Mouse (Mus musculus): ENCODE measurements at regions not wholly inside any gene's neighbourhood (a gene's known extent, or its start where the extent isn't known, plus 50 kb on each side); places are given as distances from the start of the nearest gene placed in this dataset.

DNA sequence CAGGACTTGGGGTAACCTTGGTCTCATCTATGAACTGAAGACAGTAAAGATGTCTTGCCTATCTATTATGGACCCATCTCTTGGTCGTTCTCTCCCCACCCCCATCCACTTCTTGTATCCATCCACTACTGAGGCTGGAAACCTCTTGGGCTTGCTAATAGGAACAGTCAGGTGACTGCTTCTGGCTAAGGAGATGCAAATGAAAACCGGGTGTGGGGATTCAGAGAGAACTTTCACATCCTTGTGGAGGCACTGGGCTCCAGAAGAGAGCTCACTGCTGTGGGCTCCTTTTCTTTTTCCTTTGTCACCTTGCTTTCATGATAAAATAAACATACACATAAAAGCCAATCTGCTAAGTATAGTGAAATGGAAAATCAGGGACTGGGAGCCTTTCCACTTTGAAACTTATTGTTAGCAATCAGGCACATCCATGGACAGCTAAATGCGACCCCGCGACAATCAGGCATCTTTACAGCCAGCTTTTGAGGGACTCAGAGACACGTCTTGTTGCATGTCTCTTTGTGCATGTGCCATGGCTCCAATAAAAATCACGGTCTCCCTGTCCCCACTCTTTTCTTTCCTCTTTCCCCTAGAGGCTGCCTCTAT lies 115.0 kb upstream of the Plxnc1 start:
- no peak overlapping the region for H3K27ac ChIP-seq (replicated peaks; ENCODE audit: low read depth, low read length)
- no peaks in the 10 kb centered on the region for H3K9me3 ChIP-seq (replicated peaks; ENCODE audit: control insufficient read depth, low read length)
- H3K27me3 ChIP-seq (ENCODE audit: control insufficient read depth, insufficient read depth, low read length), result no peaks in the 10 kb centered on the region
- DNase-seq (ENCODE audit: low spot score), result peak; percentile 57
- H3K4me3 ChIP-seq (ENCODE audit: low read depth, low read length), result no peak overlapping the region
- no peaks in the 10 kb centered on the region for H3K4me1 ChIP-seq (ENCODE audit: control insufficient read depth, insufficient read depth, low read length)
- ATAC-seq (replicated peaks; ENCODE audit: insufficient number of reproducible peaks, low FRiP score, low TSS enrichment, low read depth), result no peak
- 70% methylated on average over 7 of the region's 7 CpGs for WGBS
- no peak overlapping the region for H3K4me2 ChIP-seq (ENCODE audit: low read depth, low read length)
- no peak overlapping the region for H3K9ac ChIP-seq (replicated peaks; ENCODE audit: low read length)
- no peaks in the 10 kb centered on the region for H3K36me3 ChIP-seq (replicated peaks; ENCODE audit: control insufficient read depth, insufficient read depth, low read depth, low read length)

DNA sequence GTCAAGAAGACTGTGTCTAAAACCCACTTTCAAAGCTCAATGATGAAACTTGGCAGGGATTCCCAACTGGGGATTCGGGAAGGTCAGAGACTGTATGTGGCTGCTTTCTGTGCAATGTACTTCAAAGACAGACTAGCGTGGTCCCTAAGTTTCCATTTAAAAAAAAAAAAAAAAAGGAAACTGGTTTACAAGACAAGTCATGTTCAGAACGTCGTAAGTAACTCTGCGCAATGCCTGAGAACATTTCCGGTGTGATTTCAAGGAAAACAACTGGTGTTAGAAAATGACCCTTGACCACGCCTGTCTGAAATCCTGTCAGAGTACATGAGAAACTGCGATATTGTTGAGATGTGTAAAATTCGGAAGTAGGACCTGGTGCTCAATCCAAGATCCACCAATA lies 114.4 kb upstream of the Plxnc1 start:
- Histone ChIP-seq H3K27me3 (ENCODE audit: control insufficient read depth, insufficient read depth, low read length) (no peaks in the 10 kb centered on the region), H3K9me3 (replicated peaks; ENCODE audit: control insufficient read depth, low read length) (no peaks in the 10 kb centered on the region), H3K4me1 (ENCODE audit: control insufficient read depth, insufficient read depth, low read length) (no peaks in the 10 kb centered on the region), H3K27ac (replicated peaks; ENCODE audit: low read depth, low read length) (no peak overlapping the region), H3K4me3 (ENCODE audit: low read depth, low read length) (no peak overlapping the region), H3K9ac (replicated peaks; ENCODE audit: low read length) (no peak overlapping the region), H3K36me3 (replicated peaks; ENCODE audit: control insufficient read depth, insufficient read depth, low read depth, low read length) (no peaks in the 10 kb centered on the region), H3K4me2 (ENCODE audit: low read depth, low read length) (no peak overlapping the region)
- DNase-seq (ENCODE audit: low spot score), result no peak
- ATAC-seq (replicated peaks; ENCODE audit: insufficient number of reproducible peaks, low FRiP score, low TSS enrichment, low read depth), result no peak
- 87% methylated on average over 9 of the region's 9 CpGs for WGBS

DNA sequence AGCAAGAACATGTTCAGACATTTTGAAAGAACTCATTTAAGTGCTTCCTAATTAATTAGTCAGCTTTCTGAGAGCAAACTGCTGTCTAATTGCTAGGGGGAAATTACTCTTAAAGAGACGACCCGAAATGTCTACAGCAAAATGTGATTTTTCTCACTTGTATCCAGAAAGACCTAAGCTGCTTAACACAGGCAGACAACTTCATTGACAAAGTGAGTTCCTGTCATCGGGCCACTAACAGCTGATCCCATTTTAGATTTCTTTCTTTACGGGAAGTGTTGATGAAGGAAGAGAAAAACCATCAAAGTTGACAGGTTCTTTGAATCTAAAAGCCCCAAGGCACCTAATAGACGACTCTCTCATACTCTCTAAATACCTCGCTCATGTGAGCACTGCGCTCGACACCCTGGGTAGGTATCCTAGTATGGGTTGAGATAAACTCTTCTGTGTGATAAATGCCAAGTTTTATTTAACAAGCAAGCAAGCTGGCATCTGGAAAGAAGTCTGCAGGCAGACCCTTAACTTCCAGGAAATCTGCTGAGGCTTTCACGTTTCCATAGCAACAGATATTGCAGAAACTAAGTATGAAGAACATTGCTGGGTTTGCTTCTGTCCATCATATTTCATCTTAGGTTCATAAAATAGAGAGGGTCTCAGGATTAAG lies 112.5 kb upstream of the Plxnc1 start:
- WGBS, result 74% methylated on average over 9 of the region's 9 CpGs
- DNase-seq (ENCODE audit: low spot score), result no peak
- H3K9ac ChIP-seq (replicated peaks; ENCODE audit: low read length), result no peak overlapping the region
- H3K4me3 ChIP-seq (ENCODE audit: low read depth, low read length), result no peak overlapping the region
- ATAC-seq (replicated peaks; ENCODE audit: insufficient number of reproducible peaks, low FRiP score, low TSS enrichment, low read depth), result no peak
- H3K27me3 ChIP-seq (ENCODE audit: control insufficient read depth, insufficient read depth, low read length), result no peaks in the 10 kb centered on the region
- H3K27ac ChIP-seq (replicated peaks; ENCODE audit: low read depth, low read length), result no peak overlapping the region
- H3K36me3 ChIP-seq (replicated peaks; ENCODE audit: control insufficient read depth, insufficient read depth, low read depth, low read length), result no peaks in the 10 kb centered on the region
- no peaks in the 10 kb centered on the region for H3K4me1 ChIP-seq (ENCODE audit: control insufficient read depth, insufficient read depth, low read length)
- H3K4me2 ChIP-seq (ENCODE audit: low read depth, low read length), result no peak overlapping the region
- H3K9me3 ChIP-seq (replicated peaks; ENCODE audit: control insufficient read depth, low read length), result no peaks in the 10 kb centered on the region

DNA sequence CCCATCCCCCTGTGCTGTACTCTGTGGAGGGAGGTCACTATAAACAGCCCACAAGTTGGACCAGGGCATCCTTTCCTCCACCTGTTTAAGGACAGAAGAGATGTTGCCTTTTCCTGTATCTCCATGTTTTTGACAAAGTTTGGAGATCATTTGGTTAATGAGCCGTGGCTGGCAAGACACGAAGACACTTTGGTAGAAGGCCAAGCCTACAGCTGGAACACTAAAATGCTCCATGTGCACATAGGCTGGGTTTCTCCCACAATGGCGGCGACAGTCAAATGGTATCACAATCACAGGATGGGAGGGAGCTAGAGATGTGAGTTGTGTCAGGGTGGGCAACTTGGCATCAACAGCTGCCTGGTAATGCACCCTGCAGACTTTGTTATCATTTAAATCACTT lies 111.9 kb upstream of the Plxnc1 start:
- H3K4me1 ChIP-seq (ENCODE audit: control insufficient read depth, insufficient read depth, low read length), result no peaks in the 10 kb centered on the region
- WGBS, result 89% methylated on average over 4 of the region's 4 CpGs
- no peaks in the 10 kb centered on the region for H3K27me3 ChIP-seq (ENCODE audit: control insufficient read depth, insufficient read depth, low read length)
- H3K4me2 ChIP-seq (ENCODE audit: low read depth, low read length), result no peak overlapping the region
- DNase-seq (ENCODE audit: low spot score) (no peak), ATAC-seq (replicated peaks; ENCODE audit: insufficient number of reproducible peaks, low FRiP score, low TSS enrichment, low read depth) (no peak)
- H3K36me3 ChIP-seq (replicated peaks; ENCODE audit: control insufficient read depth, insufficient read depth, low read depth, low read length), result no peaks in the 10 kb centered on the region
- H3K27ac ChIP-seq (replicated peaks; ENCODE audit: low read depth, low read length), result no peak overlapping the region
- H3K9me3 ChIP-seq (replicated peaks; ENCODE audit: control insufficient read depth, low read length), result no peaks in the 10 kb centered on the region
- H3K4me3 ChIP-seq (ENCODE audit: low read depth, low read length), result no peak overlapping the region
- no peak overlapping the region for H3K9ac ChIP-seq (replicated peaks; ENCODE audit: low read length)

DNA sequence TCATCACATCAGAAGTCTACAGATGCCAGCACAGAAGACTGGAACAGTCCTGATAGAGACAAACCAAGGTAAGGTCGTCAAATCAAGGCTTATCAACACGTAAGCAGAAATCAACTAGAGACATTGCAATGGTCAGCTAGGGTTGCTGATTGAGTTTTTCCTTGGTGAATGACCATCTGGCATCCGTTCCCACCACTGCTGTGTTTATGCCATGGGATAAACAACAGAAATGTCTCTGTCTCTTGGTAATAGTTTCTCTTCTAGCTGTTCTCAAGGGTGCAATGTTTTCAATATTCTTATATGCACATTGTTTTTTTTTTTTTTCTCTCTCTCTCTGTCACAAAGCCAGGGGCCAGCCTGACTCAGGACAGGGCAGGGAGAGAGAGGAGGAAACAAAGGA lies 110.2 kb upstream of the Plxnc1 start:
- no peak overlapping the region for H3K27ac ChIP-seq (replicated peaks; ENCODE audit: low read depth, low read length)
- no peaks in the 10 kb centered on the region for H3K36me3 ChIP-seq (replicated peaks; ENCODE audit: control insufficient read depth, insufficient read depth, low read depth, low read length)
- no peak overlapping the region for H3K4me3 ChIP-seq (ENCODE audit: low read depth, low read length)
- H3K9ac ChIP-seq (replicated peaks; ENCODE audit: low read length), result no peak overlapping the region
- H3K4me2 ChIP-seq (ENCODE audit: low read depth, low read length), result no peak overlapping the region
- DNase-seq (ENCODE audit: low spot score) (no peak), ATAC-seq (replicated peaks; ENCODE audit: insufficient number of reproducible peaks, low FRiP score, low TSS enrichment, low read depth) (no peak)
- no peaks in the 10 kb centered on the region for H3K27me3 ChIP-seq (ENCODE audit: control insufficient read depth, insufficient read depth, low read length)
- 87% methylated on average over 3 of the region's 3 CpGs for WGBS
- H3K9me3 ChIP-seq (replicated peaks; ENCODE audit: control insufficient read depth, low read length), result no peaks in the 10 kb centered on the region
- H3K4me1 ChIP-seq (ENCODE audit: control insufficient read depth, insufficient read depth, low read length), result no peaks in the 10 kb centered on the region

DNA sequence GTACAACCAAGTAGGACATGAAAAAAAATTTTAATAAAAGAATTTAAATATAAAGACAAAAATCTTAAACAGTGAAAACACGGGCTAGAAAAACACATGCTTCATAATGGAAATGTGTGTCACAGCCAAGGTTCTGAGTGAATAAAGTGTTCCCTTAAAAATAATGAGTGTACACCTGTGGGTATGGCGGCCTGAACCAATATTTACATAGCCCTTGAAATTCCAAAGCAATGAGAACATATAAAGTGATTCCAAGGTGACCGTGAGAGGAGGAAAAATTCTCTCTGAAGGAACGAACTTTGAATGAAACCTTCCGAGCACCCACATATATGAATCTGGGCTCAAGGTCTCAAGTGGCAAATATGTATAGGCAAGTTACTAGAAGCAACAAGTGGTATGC lies 104.2 kb upstream of the Plxnc1 start:
- Histone ChIP-seq H3K36me3 (replicated peaks; ENCODE audit: control insufficient read depth, insufficient read depth, low read depth, low read length) (no peaks in the 10 kb centered on the region), H3K9me3 (replicated peaks; ENCODE audit: control insufficient read depth, low read length) (no peaks in the 10 kb centered on the region), H3K4me1 (ENCODE audit: control insufficient read depth, insufficient read depth, low read length) (no peaks in the 10 kb centered on the region), H3K9ac (replicated peaks; ENCODE audit: low read length) (no peak overlapping the region), H3K4me2 (ENCODE audit: low read depth, low read length) (no peak overlapping the region), H3K4me3 (ENCODE audit: low read depth, low read length) (no peak overlapping the region), H3K27me3 (ENCODE audit: control insufficient read depth, insufficient read depth, low read length) (no peaks in the 10 kb centered on the region), H3K27ac (replicated peaks; ENCODE audit: low read depth, low read length) (no peak overlapping the region)
- DNase-seq (ENCODE audit: low spot score) (no peak), ATAC-seq (replicated peaks; ENCODE audit: insufficient number of reproducible peaks, low FRiP score, low TSS enrichment, low read depth) (no peak)
- 84% methylated on average over 5 of the region's 5 CpGs for WGBS

DNA sequence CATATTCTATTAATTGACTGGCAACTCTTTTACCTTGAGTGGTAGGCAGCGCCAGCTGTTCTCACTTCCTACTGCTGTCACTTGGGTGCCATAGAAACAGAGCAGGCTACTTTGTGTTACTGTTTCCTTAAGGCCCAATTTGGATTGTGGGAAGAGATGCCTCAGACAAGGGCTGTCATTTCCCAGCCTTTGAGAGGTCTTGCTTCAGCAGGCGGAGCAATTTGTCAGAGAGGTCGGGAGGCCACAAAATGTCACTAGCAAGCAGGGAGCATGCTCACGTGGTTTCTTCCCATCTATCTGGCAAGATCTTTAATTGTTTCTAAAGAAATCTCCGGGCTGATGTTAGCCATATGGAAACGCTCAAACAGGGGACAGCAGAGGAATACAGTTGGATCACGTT lies 99.3 kb upstream of the Plxnc1 start:
- H3K4me3 ChIP-seq (ENCODE audit: low read depth, low read length), result no peak overlapping the region
- no peaks in the 10 kb centered on the region for H3K27me3 ChIP-seq (ENCODE audit: control insufficient read depth, insufficient read depth, low read length)
- H3K36me3 ChIP-seq (replicated peaks; ENCODE audit: control insufficient read depth, insufficient read depth, low read depth, low read length), result no peaks in the 10 kb centered on the region
- no peaks in the 10 kb centered on the region for H3K9me3 ChIP-seq (replicated peaks; ENCODE audit: control insufficient read depth, low read length)
- H3K4me2 ChIP-seq (ENCODE audit: low read depth, low read length), result no peak overlapping the region
- WGBS, result 26% methylated on average over 7 of the region's 7 CpGs
- H3K9ac ChIP-seq (replicated peaks; ENCODE audit: low read length), result no peak overlapping the region
- H3K4me1 ChIP-seq (ENCODE audit: control insufficient read depth, insufficient read depth, low read length), result no peaks in the 10 kb centered on the region
- no peak overlapping the region for H3K27ac ChIP-seq (replicated peaks; ENCODE audit: low read depth, low read length)
- DNase-seq (ENCODE audit: low spot score) (peak; percentile 55), ATAC-seq (replicated peaks; ENCODE audit: insufficient number of reproducible peaks, low FRiP score, low TSS enrichment, low read depth) (no peak)

DNA sequence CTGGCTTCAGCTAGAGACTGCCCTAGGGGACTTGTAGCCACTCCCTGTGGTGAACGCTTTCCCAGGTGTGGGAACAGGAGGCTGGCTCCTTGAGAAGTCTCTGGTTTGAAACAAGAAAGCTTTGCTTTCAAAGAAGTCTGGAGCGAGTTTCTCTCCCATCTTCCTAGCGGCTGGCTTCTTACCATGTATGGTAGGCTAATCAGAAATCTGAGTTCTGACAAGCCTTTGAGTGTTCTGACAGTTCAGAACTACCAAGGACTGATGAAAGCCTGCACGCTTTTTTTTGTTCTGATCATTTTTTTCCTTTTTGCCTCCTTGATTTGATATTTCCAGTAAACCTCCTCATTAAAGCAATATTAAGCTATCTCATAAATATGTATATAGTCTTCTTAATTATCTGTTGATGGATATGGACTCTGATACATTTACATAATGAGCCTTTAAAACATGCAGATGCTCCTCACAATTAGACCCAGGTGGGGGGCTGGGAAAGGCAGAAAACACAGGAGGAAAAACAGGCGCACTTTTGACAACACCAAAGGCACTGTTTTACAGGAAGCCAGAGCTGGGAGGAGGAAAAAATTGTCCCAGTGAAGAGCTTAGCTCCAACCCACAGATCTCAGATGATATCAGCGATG lies 95.7 kb upstream of the Plxnc1 start:
- no peaks in the 10 kb centered on the region for H3K9me3 ChIP-seq (replicated peaks; ENCODE audit: control insufficient read depth, low read length)
- no peak overlapping the region for H3K4me2 ChIP-seq (ENCODE audit: low read depth, low read length)
- no peak overlapping the region for H3K27ac ChIP-seq (replicated peaks; ENCODE audit: low read depth, low read length)
- DNase-seq (ENCODE audit: low spot score) (no peak), ATAC-seq (replicated peaks; ENCODE audit: insufficient number of reproducible peaks, low FRiP score, low TSS enrichment, low read depth) (no peak)
- H3K27me3 ChIP-seq (ENCODE audit: control insufficient read depth, insufficient read depth, low read length), result no peaks in the 10 kb centered on the region
- H3K36me3 ChIP-seq (replicated peaks; ENCODE audit: control insufficient read depth, insufficient read depth, low read depth, low read length), result no peaks in the 10 kb centered on the region
- 61% methylated on average over 6 of the region's 6 CpGs for WGBS
- H3K4me3 ChIP-seq (ENCODE audit: low read depth, low read length), result no peak overlapping the region
- H3K9ac ChIP-seq (replicated peaks; ENCODE audit: low read length), result no peak overlapping the region
- H3K4me1 ChIP-seq (ENCODE audit: control insufficient read depth, insufficient read depth, low read length), result no peaks in the 10 kb centered on the region
